In genomic region chr12:100907598-100908297, GRCm38 (mm10) we compare ENCODE assay signal across 8 mouse cellular contexts. TPM values are rescaled to one million over a fixed set of nuclear protein-coding genes. Genes with fewer than 3 reads are reported as not detected.
DNase-seq lines count a peak whose midpoint lies in the region; TF ChIP-seq lines count a peak whose summit lies in the region.

Gene Gpr68, minus strand, starts transcription at chr12:100908198.

- peaks cover 20 to 80% of the 10 kb centered on the region in 2 experiments for H3K4me1 ChIP-seq in CH12.LX (ENCODE audit: control insufficient read depth in 1 of 2, insufficient read depth in 2 of 2)
- peaks cover 9% of the 10 kb centered on the region for H3K4me1 ChIP-seq in cortical plate, adult 2 months (ENCODE audit: control insufficient read depth, insufficient read depth, low read length)

- H3K27me3 ChIP-seq in CH12.LX (replicated peaks) = no peaks in the 10 kb centered on the region

- H3K9me3 ChIP-seq in CH12.LX (replicated peaks; ENCODE audit: low read length) = no peaks in the 10 kb centered on the region

- dilution Hi-C loops in CH12.LX (cut with MboI; ENCODE audit: extremely low pct_ligation_motif_present, extremely low pct_unique_long_range_greater_than_20kb, low sequenced_read_pairs) = no loop called here

- no peak within 1 kb of the TSS for H3K27ac ChIP-seq in CH12.LX (ENCODE audit: insufficient read depth, low read depth)
- H3K27ac ChIP-seq in cortical plate, adult 2 months (ENCODE audit: insufficient read depth, low read length) = no peak within 1 kb of the TSS

- H3K9ac ChIP-seq in CH12.LX (ENCODE audit: insufficient read depth, low read depth) = no peak within 1 kb of the TSS; the same call in 1 of the 2 replicates

- no peak for TF ChIP-seq RAD21 in CH12.LX (IDR thresholded peaks at IDR 0.05; ENCODE audit: low read depth, low read length)

- TF ChIP-seq CTCF in CH12.LX (conservative IDR thresholded peaks at IDR 0.05 in 1 of 2, IDR thresholded peaks at IDR 0.05 in 1 of 2; ENCODE audit: low read depth in 2 of 2, low read length in 2 of 2) = no peak
- no peak for TF ChIP-seq CTCF in cortical plate, adult 2 months (IDR thresholded peaks at IDR 0.05; ENCODE audit: extremely low read depth, insufficient read depth, low read length)

- intact Hi-C loops in heart, postnatal 10 days (cut with DNase I) = loop anchor here (5.0 kb wide), 1 partner anchor 40 kb away; no protein-coding TSS in a partner anchor

- in situ Hi-C loops in CH12.LX (cut with MboI; ENCODE audit: low pct_ligation_motif_present, low pct_unique_long_range_greater_than_20kb, low sequenced_read_pairs) = no loop called here

- no peak for TF ChIP-seq EP300 in CH12.LX (IDR thresholded peaks at IDR 0.05; ENCODE audit: low read length)

- H3K79me2 ChIP-seq in CH12.LX (replicated peaks; ENCODE audit: control insufficient read depth, extremely low read depth, insufficient read depth, poor library complexity, severe bottlenecking) = no peaks in the 10 kb centered on the region

- peak; percentile 41 for DNase-seq in gastrocnemius, postnatal 10 days
- DNase-seq in gastrocnemius, adult 8-10 months (ENCODE audit: low spot score in 2 of 2) = no peak
- no peak for DNase-seq in CH12.LX (ENCODE audit: extremely low read depth)
- peak; percentile 26 to 45 for DNase-seq in heart, postnatal 10 days
- DNase-seq in left cerebral cortex, adult 8-10 months (ENCODE audit: low spot score in 2 of 2) = no peak
- DNase-seq in naive thymus-derived CD4-positive, alpha-beta T cell, adult 2 months (ENCODE audit: low read depth) = peak; percentile 38
- DNase-seq in right cerebral cortex, postnatal 25 days = no peak

- H3K36me3 ChIP-seq in CH12.LX (replicated peaks in 1 of 2; ENCODE audit: control insufficient read depth in 1 of 2, insufficient read depth in 1 of 2, low read length in 1 of 2) = peaks cover 12 to 26% of the 10 kb centered on the region in 2 experiments

- 0 out of 2 replicates have a peak within 1 kb of the TSS, but pooled peaks have one; percentile 24 for H3K4me2 ChIP-seq in CH12.LX (ENCODE audit: insufficient read depth, low read depth, poor library complexity, severe bottlenecking)

- TF ChIP-seq POLR2A in CH12.LX (IDR thresholded peaks at IDR 0.05; ENCODE audit: low read depth, low read length) = no peak
- TF ChIP-seq POLR2A in cortical plate, adult 2 months (IDR thresholded peaks at IDR 0.05; ENCODE audit: extremely low read depth, insufficient read depth, low read length) = no peak

- H3K4me3 ChIP-seq in CH12.LX (replicated peaks in 1 of 3; ENCODE audit: low read depth in 2 of 3, low read length in 2 of 3, poor library complexity in 1 of 3) = peak within 1 kb of the TSS in 1 of 3 experiments; percentile 34
- H3K4me3 ChIP-seq in cortical plate, adult 2 months (ENCODE audit: insufficient read depth, low read length) = peak within 1 kb of the TSS; percentile 53

TF ChIP-seq in CH12.LX, 34 proteins besides CTCF, POLR2A, EP300 and RAD21:
- TF ChIP-seq TCF12 (IDR thresholded peaks at IDR 0.05; ENCODE audit: low read depth, low read length) (no peak), ELF1 (IDR thresholded peaks at IDR 0.05; ENCODE audit: low read depth, low read length) (no peak)
TF ChIP-seq in CH12.LX: peak in this region for 0.

RNA-seq across cellular contexts. Expression of gene Gpr68, which starts in this region (rescaled TPM):
- total RNA-seq in gastrocnemius, postnatal 10 days (2021) = under 1 TPM; 0.09 to 0.63 TPM
- total RNA-seq in gastrocnemius, adult 8-10 months (2022) = under 1 TPM in 1 of 4 experiments, not detected in 3; 0.15 TPM
- total RNA-seq in CH12.LX (2012; rRNA removed) = 2.3 and 4.2 TPM in 2 replicates
- 1.2 TPM in 2 replicates for total RNA-seq in CH12.LX (2014; rRNA removed)
- polyA plus RNA-seq in CH12.LX (2012; ENCODE audit: insufficient read length, low read depth) = 1.5 and 1.6 TPM in 2 replicates
- 11.0 and 11.6 TPM in 2 replicates for polyA plus RNA-seq in cortical plate, adult 2 months (2012; rRNA removed)
- under 1 TPM; 0.55 to 0.81 TPM for total RNA-seq in heart, postnatal 10 days (2021)
- 10 to 100 TPM; 11.0 to 13.4 (median 12.4) TPM for total RNA-seq in left cerebral cortex, adult 8-10 months (2022)

Comparison
In these comparisons a context has a peak if more than half of its experiments do, and no peak if none do; other contexts are left out.
1. Peak in DNase-seq in gastrocnemius, postnatal 10 days; RNA of the gene not detected or under 1 TPM.
2. Peak in DNase-seq in heart, postnatal 10 days; RNA of the gene not detected or under 1 TPM.